Mouse (Mus musculus) cortical plate, adult 2 months (tissue): Measurements from ENCODE around the gene Tma7. TPM values are rescaled to one million over a fixed set of nuclear protein-coding genes. Genes with fewer than 3 reads are reported as not detected.

Source experiments
- H3K27ac ChIP-seq: fragments of 200-500 bp; 2 replicates; pipeline ENCODE4 v1.5.1; 2012; ENCODE audit warnings: low read length, control low read depth, inconsistent platforms; ENCODE audit not compliant: insufficient read depth
- H3K4me1 ChIP-seq: fragments of 200-500 bp; 2 replicates; pipeline ENCODE4 v1.6.1; 2011; ENCODE audit warnings: low read length; ENCODE audit not compliant: control insufficient read depth, insufficient read depth
- H3K4me3 ChIP-seq: fragments of 200-500 bp; 2 replicates; pipeline ENCODE4 v1.5.1; 2011; ENCODE audit warnings: mild to moderate bottlenecking, low read length, control low read depth; ENCODE audit not compliant: insufficient read depth
- CTCF ChIP-seq: fragments of 200-500 bp; IDR thresholded peaks from 2 replicates; pipeline ENCODE4 v1.5.1; 2011; ENCODE audit warnings: mild to moderate bottlenecking, control low read depth, low read length; ENCODE audit not compliant: insufficient read depth; ENCODE audit errors: extremely low read depth
- POLR2A ChIP-seq: fragments of 200-500 bp; IDR thresholded peaks from 2 replicates; pipeline ENCODE4 v1.6.1; 2011; ENCODE audit warnings: mild to moderate bottlenecking, low read length, control low read depth; ENCODE audit not compliant: insufficient read depth; ENCODE audit errors: extremely low read depth
- polyA plus RNA-seq: library from polyadenylated mRNA; depleted of rRNA; stranded (reverse); fragments of >200 nt; gene quantifications from 2 replicates; pipeline ENCODE4 v1.2.3, GENCODE M21; 2012; rRNA removed

The Tma7 gene
- polyA plus RNA-seq, 1 experiment, result 206 TPM

GRCm38 (mm10) chr9:109038901-109039364, 43.5 kb downstream of the Tma7 start:
- Histone ChIP-seq H3K4me1 (no peaks in the 10 kb centered on the region), H3K4me3 (peak overlapping the region; percentile 45), H3K27ac (0 out of 2 replicates have a peak overlapping the region, but pooled peaks have one; percentile 68)
- TF ChIP-seq POLR2A (no peak), CTCF (no peak)

- no peaks in the 10 kb centered on the region for H3K4me1 ChIP-seq
- TF ChIP-seq POLR2A (0 out of 2 replicates have a peak, but pooled peaks have one; percentile 6), CTCF (no peak)
- H3K4me3 ChIP-seq, result peak within 1 kb of the TSS; percentile 45
- peak within 1 kb of the TSS; percentile 68; the same call in 1 of the 2 replicates for H3K27ac ChIP-seq
Measured at GRCm38 (mm10) chr9:109038086-109038895, 44.1 kb downstream of the Tma7 start, which contains the start of gene Shisa5. Gene Shisa5, plus strand, starts transcription at chr9:109038565.

- Histone ChIP-seq H3K4me1 (no peaks in the 10 kb centered on the region), H3K27ac (no peak overlapping the region), H3K4me3 (no peak overlapping the region)
- no peak for TF ChIP-seq POLR2A
- TF ChIP-seq CTCF, result no peak
Measured at GRCm38 (mm10) chr9:109032435-109032834, 50.0 kb downstream of the Tma7 start.

GRCm38 (mm10) chr9:109031686-109032085, 50.7 kb downstream of the Tma7 start:
- TF ChIP-seq POLR2A, result no peak
- no peak for TF ChIP-seq CTCF
- Histone ChIP-seq H3K27ac (no peak overlapping the region), H3K4me3 (no peak overlapping the region), H3K4me1 (peaks cover 2% of the 10 kb centered on the region; the same call in 1 of the 2 replicates)

GRCm38 (mm10) chr9:109031001-109031400, 51.4 kb downstream of the Tma7 start:
- Histone ChIP-seq H3K27ac (no peak overlapping the region), H3K4me3 (no peak overlapping the region), H3K4me1 (peaks cover 2% of the 10 kb centered on the region; the same call in 1 of the 2 replicates)
- TF ChIP-seq POLR2A (no peak), CTCF (no peak)

GRCm38 (mm10) chr9:109030312-109030711, 52.1 kb downstream of the Tma7 start:
- TF ChIP-seq CTCF, result no peak
- no peak for TF ChIP-seq POLR2A
- H3K27ac ChIP-seq, result no peak overlapping the region
- H3K4me3 ChIP-seq, result no peak overlapping the region
- H3K4me1 ChIP-seq, result peaks cover 2% of the 10 kb centered on the region; the same call in 1 of the 2 replicates

GRCm38 (mm10) chr9:109028919-109029318, 53.5 kb downstream of the Tma7 start:
- TF ChIP-seq POLR2A, result no peak
- TF ChIP-seq CTCF, result no peak
- no peak overlapping the region for H3K27ac ChIP-seq
- H3K4me1 ChIP-seq, result peaks cover 2% of the 10 kb centered on the region; the same call in 1 of the 2 replicates
- H3K4me3 ChIP-seq, result no peak overlapping the region

GRCm38 (mm10) chr9:109028421-109028820, 54.0 kb downstream of the Tma7 start:
- Histone ChIP-seq H3K4me3 (no peak overlapping the region), H3K4me1 (peaks cover 2% of the 10 kb centered on the region; the same call in 1 of the 2 replicates), H3K27ac (no peak overlapping the region)
- TF ChIP-seq POLR2A (no peak), CTCF (no peak)

- no peak for TF ChIP-seq POLR2A
- TF ChIP-seq CTCF, result no peak
- Histone ChIP-seq H3K27ac (no peak overlapping the region), H3K4me3 (no peak overlapping the region), H3K4me1 (peaks cover 5% of the 10 kb centered on the region)
Measured at GRCm38 (mm10) chr9:109027521-109027920, 54.9 kb downstream of the Tma7 start.

Other genes starting within 250 kb of the Tma7 start
- 15.9 and 20.8 TPM in 2 replicates for gene Slc26a6, start 229.3 kb downstream of the Tma7 start, polyA plus RNA-seq
- 0.40 and 0.42 TPM in 2 replicates for gene Tmem89, start 168.0 kb downstream of the Tma7 start, polyA plus RNA-seq
- 488 and 492 TPM in 2 replicates for gene Uqcrc1, start 146.0 kb downstream of the Tma7 start, polyA plus RNA-seq
- 4.1 and 4.7 TPM in 2 replicates for gene Col7a1, start 129.0 kb downstream of the Tma7 start, polyA plus RNA-seq
- gene Ucn2, start 96.6 kb downstream of the Tma7 start, polyA plus RNA-seq, result 0.25 and 0.35 TPM in 2 replicates
- gene Pfkfb4, start 90.8 kb downstream of the Tma7 start, polyA plus RNA-seq, result 20.5 and 20.8 TPM in 2 replicates
- 123 and 125 TPM in 2 replicates for gene Shisa5, start 44.0 kb downstream of the Tma7 start, polyA plus RNA-seq
- 32.4 and 34.2 TPM in 2 replicates for gene Trex1, start 22.9 kb downstream of the Tma7 start, polyA plus RNA-seq
- gene Atrip, start 8.5 kb downstream of the Tma7 start, polyA plus RNA-seq, result 36.4 and 37.1 TPM in 2 replicates
- 6.2 and 6.3 TPM in 2 replicates for gene Ccdc51, start 94 bp downstream of the Tma7 start, polyA plus RNA-seq
- 30.1 and 30.2 TPM in 2 replicates for gene Plxnb1, start 12.8 kb upstream of the Tma7 start, polyA plus RNA-seq
- gene Fbxw21, start 79.5 kb upstream of the Tma7 start, polyA plus RNA-seq, result not detected in 2 replicates
- not detected in 2 replicates for gene Fbxw13, start 113.4 kb upstream of the Tma7 start, polyA plus RNA-seq
- gene Fbxw20, start 152.2 kb upstream of the Tma7 start, polyA plus RNA-seq, result not detected in 2 replicates
- gene Fbxw14, start 205.1 kb upstream of the Tma7 start, polyA plus RNA-seq, result not detected in 2 replicates